ENCODE assay signal across 22 mouse cellular contexts in the genomic region with DNA sequence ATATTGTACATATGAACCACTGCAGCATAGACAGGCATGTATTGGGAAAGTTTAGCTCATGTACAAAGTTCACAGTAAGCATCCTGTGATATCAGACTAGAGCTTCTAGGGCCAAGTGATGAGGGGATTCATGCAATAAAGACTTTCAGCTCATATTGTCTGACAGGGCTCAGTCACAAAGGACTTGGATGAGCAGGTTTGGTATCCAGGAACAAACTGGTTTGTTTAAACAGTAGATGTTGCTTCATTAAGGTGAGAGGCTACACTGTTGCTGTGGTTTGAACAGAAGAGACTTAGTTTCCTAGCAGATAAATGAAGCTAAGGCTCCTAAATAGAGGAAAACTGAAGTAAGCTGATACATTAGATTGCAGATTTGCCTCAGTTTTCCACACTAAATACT.
DNase-seq lines count a peak whose midpoint lies in the region; ATAC-seq and TF ChIP-seq lines count a peak whose summit lies in the region.
"Had no signal": no experiment of that assay in that cellular context is flagged by ENCODE, and none has a peak within 500 bp of the region (broad histone marks: within the 10 kb centered on the region; RNA-seq: fewer than 3 reads in every experiment).

No protein-coding gene starts in this region.

- no peak overlapping the region for H3K9ac ChIP-seq in liver, adult 2 months (ENCODE audit: low read depth, low read length)
- no peak overlapping the region for H3K9ac ChIP-seq in liver, embryonic 12.5 days
- no peak overlapping the region for H3K9ac ChIP-seq in liver, embryonic 16.5 days (ENCODE audit: low read depth, low read length)
- no peak overlapping the region for H3K9ac ChIP-seq in liver, postnatal 0 days (replicated peaks)
- no peak overlapping the region for H3K9ac ChIP-seq in liver, embryonic 11.5 days (ENCODE audit: low read depth, low read length)
- H3K9ac ChIP-seq in midbrain, embryonic 11.5 days (ENCODE audit: low read length): no peak overlapping the region

- H3K4me3 ChIP-seq in liver, adult 2 months (ENCODE audit: insufficient read depth, low read depth, low read length): no peak overlapping the region
- H3K4me3 ChIP-seq in liver, embryonic 12.5 days: no peak overlapping the region
- H3K4me3 ChIP-seq in liver, embryonic 16.5 days (ENCODE audit: low read depth, low read length): no peak overlapping the region
- no peak overlapping the region for H3K4me3 ChIP-seq in liver, postnatal 0 days (ENCODE audit: low read depth, low read length)
- H3K4me3 ChIP-seq in liver, embryonic 11.5 days (ENCODE audit: low read depth, low read length): no peak overlapping the region
- no peak overlapping the region for H3K4me3 ChIP-seq in midbrain, embryonic 11.5 days (ENCODE audit: low read depth, low read length)
- H3K4me3 ChIP-seq in midbrain, embryonic 10.5 days: no peak overlapping the region

- TF ChIP-seq CTCF in liver, adult 2 months (IDR thresholded peaks at IDR 0.05; ENCODE audit: low read depth, low read length): no peak
- TF ChIP-seq CTCF in liver, postnatal 0 days (IDR thresholded peaks at IDR 0.05; ENCODE audit: low read depth): no peak

- TF ChIP-seq EP300 in liver, postnatal 0 days (IDR thresholded peaks at IDR 0.05; ENCODE audit: low read depth): no peak

- H3K9me3 ChIP-seq in liver, embryonic 12.5 days (replicated peaks): no peaks in the 10 kb centered on the region
- no peaks in the 10 kb centered on the region for H3K9me3 ChIP-seq in liver, embryonic 16.5 days (replicated peaks; ENCODE audit: control insufficient read depth, low read length)
- H3K9me3 ChIP-seq in liver, postnatal 0 days (ENCODE audit: low read length): no peaks in the 10 kb centered on the region
- H3K9me3 ChIP-seq in liver, embryonic 11.5 days (ENCODE audit: control insufficient read depth, low read length): no peaks in the 10 kb centered on the region
- H3K9me3 ChIP-seq in midbrain, embryonic 11.5 days (ENCODE audit: control insufficient read depth, low read length): no peaks in the 10 kb centered on the region
- H3K9me3 ChIP-seq in midbrain, embryonic 10.5 days (replicated peaks): no peaks in the 10 kb centered on the region

- H3K27ac ChIP-seq in liver, adult 2 months (replicated peaks; ENCODE audit: insufficient read depth, low read depth, low read length): no peak overlapping the region
- no peak overlapping the region for H3K27ac ChIP-seq in liver, embryonic 12.5 days
- no peak overlapping the region for H3K27ac ChIP-seq in liver, embryonic 16.5 days (ENCODE audit: low read length)
- H3K27ac ChIP-seq in liver, postnatal 0 days (ENCODE audit: low read depth): no peak overlapping the region
- H3K27ac ChIP-seq in liver, embryonic 11.5 days (ENCODE audit: low read depth, low read length): no peak overlapping the region
- H3K27ac ChIP-seq in midbrain, embryonic 11.5 days (ENCODE audit: low read depth, low read length): no peak overlapping the region
- no peak overlapping the region for H3K27ac ChIP-seq in midbrain, embryonic 10.5 days (replicated peaks)

- no peak for TF ChIP-seq POLR2A in liver, adult 2 months (IDR thresholded peaks at IDR 0.05; ENCODE audit: extremely low read depth, insufficient read depth, low read length)

- H3K36me3 ChIP-seq in liver, adult 2 months (ENCODE audit: control insufficient read depth, insufficient read depth, low read length): no peaks in the 10 kb centered on the region
- no peaks in the 10 kb centered on the region for H3K36me3 ChIP-seq in liver, embryonic 12.5 days
- H3K36me3 ChIP-seq in liver, embryonic 16.5 days (ENCODE audit: control insufficient read depth, insufficient read depth): no peaks in the 10 kb centered on the region
- H3K36me3 ChIP-seq in liver, postnatal 0 days (replicated peaks; ENCODE audit: insufficient read depth, low read length): no peaks in the 10 kb centered on the region
- no peaks in the 10 kb centered on the region for H3K36me3 ChIP-seq in liver, embryonic 11.5 days (ENCODE audit: control insufficient read depth, insufficient read depth, low read length)
- no peaks in the 10 kb centered on the region for H3K36me3 ChIP-seq in midbrain, embryonic 11.5 days (ENCODE audit: control insufficient read depth, insufficient read depth, low read length)
- no peaks in the 10 kb centered on the region for H3K36me3 ChIP-seq in midbrain, embryonic 10.5 days
- H3K36me3 ChIP-seq: G1E had no signal

- no peaks in the 10 kb centered on the region for H3K4me1 ChIP-seq in liver, adult 2 months (ENCODE audit: control insufficient read depth, insufficient read depth, low read length)
- no peaks in the 10 kb centered on the region for H3K4me1 ChIP-seq in liver, embryonic 12.5 days
- no peaks in the 10 kb centered on the region for H3K4me1 ChIP-seq in liver, embryonic 16.5 days (ENCODE audit: control insufficient read depth, low read depth, low read length)
- no peaks in the 10 kb centered on the region for H3K4me1 ChIP-seq in liver, postnatal 0 days (ENCODE audit: insufficient read depth)
- no peaks in the 10 kb centered on the region for H3K4me1 ChIP-seq in liver, embryonic 11.5 days (replicated peaks; ENCODE audit: control insufficient read depth, insufficient read depth, low read length)
- H3K4me1 ChIP-seq in midbrain, embryonic 11.5 days (ENCODE audit: control insufficient read depth, insufficient read depth, low read length): no peaks in the 10 kb centered on the region
- H3K4me1 ChIP-seq in midbrain, embryonic 10.5 days: peaks cover 6% of the 10 kb centered on the region; the same call in 1 of the 2 replicates

- no peak for ATAC-seq in liver, embryonic 12.5 days
- peak; percentile 48; the same call in 1 of the 2 replicates for ATAC-seq in liver, embryonic 16.5 days (ENCODE audit: low read depth)
- ATAC-seq in liver, postnatal 0 days: peak; percentile 73
- ATAC-seq in liver, embryonic 11.5 days (replicated peaks; ENCODE audit: low FRiP score): no peak
- no peak for ATAC-seq in midbrain, embryonic 11.5 days (ENCODE audit: low FRiP score)
- ATAC-seq: activated CD4-positive, CD25-positive, alpha-beta regulatory T cell, adult 4 months; CD4-positive, CD25-positive, alpha-beta regulatory T cell, adult 4 months; Patski had no signal

- no peaks in the 10 kb centered on the region for H3K79me2 ChIP-seq in liver, adult 2 months (ENCODE audit: control insufficient read depth, insufficient read depth, low read length)

- H3K4me2 ChIP-seq in liver, embryonic 12.5 days: no peak overlapping the region
- H3K4me2 ChIP-seq in liver, embryonic 16.5 days (ENCODE audit: low read depth, low read length): no peak overlapping the region
- no peak overlapping the region for H3K4me2 ChIP-seq in liver, postnatal 0 days (ENCODE audit: low read depth, low read length)
- no peak overlapping the region for H3K4me2 ChIP-seq in liver, embryonic 11.5 days
- no peak overlapping the region for H3K4me2 ChIP-seq in midbrain, embryonic 11.5 days

- peak; percentile 50 for DNase-seq in liver, adult 2 months (ENCODE audit: extremely low read depth, low read depth, low spot score)
- DNase-seq in liver: no peak
- DNase-seq in liver, postnatal 0 days: no peak
- DNase-seq in liver, embryonic 11.5 days (ENCODE audit: low spot score): no peak
- DNase-seq in midbrain, embryonic 11.5 days (ENCODE audit: low spot score, missing footprints): peak; percentile 35
- no peak for DNase-seq in midbrain, embryonic 10.5 days (ENCODE audit: low spot score)
- DNase-seq: adrenal gland, adult 2 months; adrenal gland, adult 8-10 months; adrenal gland, postnatal 10 days; adrenal gland, postnatal 14 days; adrenal gland, postnatal 25 days; adrenal gland, postnatal 36 days; B cell, adult 2 months; cerebellum, adult 11 months; cerebellum, adult 11-12 months had no signal

- H3K27me3 ChIP-seq in liver, adult 2 months (ENCODE audit: control insufficient read depth, insufficient read depth, low read length): no peaks in the 10 kb centered on the region
- H3K27me3 ChIP-seq in liver, embryonic 12.5 days (replicated peaks): no peaks in the 10 kb centered on the region
- H3K27me3 ChIP-seq in liver, embryonic 16.5 days (ENCODE audit: control insufficient read depth, insufficient read depth, low read depth, low read length): no peaks in the 10 kb centered on the region
- H3K27me3 ChIP-seq in liver, postnatal 0 days (ENCODE audit: insufficient read depth, low read length): no peaks in the 10 kb centered on the region
- no peaks in the 10 kb centered on the region for H3K27me3 ChIP-seq in liver, embryonic 11.5 days (replicated peaks; ENCODE audit: control insufficient read depth, insufficient read depth, low read length)
- no peaks in the 10 kb centered on the region for H3K27me3 ChIP-seq in midbrain, embryonic 11.5 days (ENCODE audit: control insufficient read depth, insufficient read depth, low read length)
- no peaks in the 10 kb centered on the region for H3K27me3 ChIP-seq in midbrain, embryonic 10.5 days (ENCODE audit: low read depth, poor library complexity, severe bottlenecking)
- H3K27me3 ChIP-seq: CH12.LX, Patski had no signal

Comparison
In these comparisons a context has a peak if more than half of its experiments do, and no peak if none do; other contexts are left out.
1. DNase-seq: peak in liver, adult 2 months (single experiment) and midbrain, embryonic 11.5 days (single experiment); none in liver (single experiment), liver, postnatal 0 days (single experiment), liver, embryonic 11.5 days (single experiment) and midbrain, embryonic 10.5 days (single experiment).
2. ATAC-seq: peak in liver, embryonic 16.5 days (single experiment) and liver, postnatal 0 days (single experiment); none in liver, embryonic 12.5 days (single experiment), liver, embryonic 11.5 days (single experiment) and midbrain, embryonic 11.5 days (single experiment).